Mouse (Mus musculus): ENCODE results near the gene Mrps21. TPM values are rescaled to one million over a fixed set of nuclear protein-coding genes. Genes with fewer than 3 reads are reported as not detected.
A peak's percentile ranks its signal among the peaks of the same experiment; 100 is the strongest.
"Not testable (repeated sequence)": the region's sequence is repeated elsewhere in the genome, so short reads cannot be mapped to it uniquely, and the experiment has no call there.

Gene Mrps21
- polyA plus RNA-seq, 1 experiment from 2014 or later = 360 TPM

DNA sequence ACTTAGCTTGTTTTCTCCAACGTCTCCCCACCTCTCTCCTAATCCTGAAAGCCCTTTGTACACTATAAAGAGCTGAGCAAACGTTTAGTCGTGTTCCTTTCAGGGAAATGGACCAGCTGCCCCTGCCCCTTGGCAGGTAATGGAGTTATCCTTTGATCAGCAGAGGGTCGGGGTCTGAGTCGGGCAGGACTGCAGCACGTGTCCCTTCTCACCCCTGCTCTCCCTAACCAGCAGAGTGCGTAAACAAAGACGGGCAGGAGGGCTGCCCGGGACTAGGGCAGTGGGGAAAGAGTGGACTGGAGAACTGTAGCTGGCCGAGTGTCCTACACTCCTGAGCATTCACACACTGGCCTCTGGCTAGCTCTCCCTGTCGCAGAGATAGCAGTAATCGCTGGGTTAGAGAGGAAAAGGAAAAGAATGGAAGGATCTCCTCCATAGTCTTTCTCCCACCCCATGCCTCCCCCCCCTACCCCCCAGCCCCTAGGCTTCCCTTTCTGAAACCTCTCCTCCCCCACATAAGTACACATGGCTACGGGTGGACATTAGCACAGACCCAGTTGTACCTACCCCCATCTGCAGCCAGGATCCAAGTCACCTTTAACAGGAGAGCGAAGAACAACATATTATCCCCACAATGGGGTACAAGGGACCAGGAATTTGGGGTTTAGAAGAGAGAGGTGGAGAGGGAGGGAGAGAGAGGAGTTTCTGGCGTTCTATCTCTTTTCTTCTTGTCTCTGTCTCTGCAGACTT, 32.6 kb upstream of the Mrps21 start:
- Histone ChIP-seq H3K36me3 (ENCODE audit: control insufficient read depth, insufficient read depth, low read length) (no peaks in the 10 kb centered on the region), H3K4me3 (ENCODE audit: low read length) (peak overlapping the region; percentile 29; the same call in 1 of the 2 replicates), H3K4me2 (ENCODE audit: low read depth, low read length) (peak overlapping the region; percentile 61; the same call in 1 of the 2 replicates), H3K27me3 (replicated peaks; ENCODE audit: control insufficient read depth, insufficient read depth, low read length) (no peaks in the 10 kb centered on the region), H3K27ac (ENCODE audit: low read length) (no peak overlapping the region), H3K9ac (ENCODE audit: low read depth, low read length) (no peak overlapping the region), H3K9me3 (ENCODE audit: control insufficient read depth, low read length) (no peaks in the 10 kb centered on the region), H3K4me1 (ENCODE audit: control insufficient read depth, insufficient read depth, low read length) (peaks cover 19% of the 10 kb centered on the region)
- no peak for ATAC-seq
- WGBS = 13% methylated on average over 15 of the region's 15 CpGs

DNA sequence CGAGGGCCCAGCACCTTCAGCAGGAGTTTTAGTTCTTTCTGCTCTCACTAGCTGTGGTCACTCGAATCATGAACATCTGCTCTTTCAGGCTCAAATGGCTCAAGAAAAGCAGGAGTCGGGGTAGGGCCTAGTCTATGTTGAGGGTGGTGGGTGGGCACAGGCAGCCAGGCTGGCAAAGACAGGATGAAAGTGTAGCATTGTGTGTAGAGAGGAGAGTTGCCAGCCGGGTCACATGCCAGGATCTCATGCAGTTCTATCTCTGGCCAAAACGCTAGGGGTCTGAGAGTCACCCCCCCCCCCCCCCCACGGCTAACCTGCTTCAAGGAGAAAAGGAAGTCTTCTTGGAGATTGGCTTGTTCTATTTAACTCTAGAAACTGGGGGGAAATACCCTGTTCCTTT, 31.3 kb upstream of the Mrps21 start:
- peaks cover 19% of the 10 kb centered on the region for H3K4me1 ChIP-seq (ENCODE audit: control insufficient read depth, insufficient read depth, low read length)
- no peak for ATAC-seq
- WGBS = 35% methylated on average over 6 of the region's 6 CpGs
- no peak overlapping the region for H3K4me3 ChIP-seq (ENCODE audit: low read length)
- H3K36me3 ChIP-seq (ENCODE audit: control insufficient read depth, insufficient read depth, low read length) = no peaks in the 10 kb centered on the region
- H3K27ac ChIP-seq (ENCODE audit: low read length) = no peak overlapping the region
- no peaks in the 10 kb centered on the region for H3K27me3 ChIP-seq (replicated peaks; ENCODE audit: control insufficient read depth, insufficient read depth, low read length)
- no peak overlapping the region for H3K9ac ChIP-seq (ENCODE audit: low read depth, low read length)
- no peaks in the 10 kb centered on the region for H3K9me3 ChIP-seq (ENCODE audit: control insufficient read depth, low read length)
- H3K4me2 ChIP-seq (ENCODE audit: low read depth, low read length) = no peak overlapping the region

- no peak overlapping the region for H3K4me3 ChIP-seq (ENCODE audit: low read length)
- H3K36me3 ChIP-seq (ENCODE audit: control insufficient read depth, insufficient read depth, low read length) = no peaks in the 10 kb centered on the region
- ATAC-seq = no peak
- H3K27ac ChIP-seq (ENCODE audit: low read length) = no peak overlapping the region
- H3K9ac ChIP-seq (ENCODE audit: low read depth, low read length) = no peak overlapping the region
- H3K4me1 ChIP-seq (ENCODE audit: control insufficient read depth, insufficient read depth, low read length) = peaks cover 19% of the 10 kb centered on the region
- no peaks in the 10 kb centered on the region for H3K9me3 ChIP-seq (ENCODE audit: control insufficient read depth, low read length)
- H3K27me3 ChIP-seq (replicated peaks; ENCODE audit: control insufficient read depth, insufficient read depth, low read length) = no peaks in the 10 kb centered on the region
- H3K4me2 ChIP-seq (ENCODE audit: low read depth, low read length) = no peak overlapping the region
Measured at GRCm38 (mm10) chr3:95902373-95902625, 31.0 kb upstream of the Mrps21 start.

- 69% methylated on average over 9 of the region's 9 CpGs for WGBS
- Histone ChIP-seq H3K27me3 (replicated peaks; ENCODE audit: control insufficient read depth, insufficient read depth, low read length) (no peaks in the 10 kb centered on the region), H3K27ac (ENCODE audit: low read length) (no peak overlapping the region), H3K9ac (ENCODE audit: low read depth, low read length) (no peak overlapping the region), H3K4me3 (ENCODE audit: low read length) (no peak overlapping the region), H3K4me2 (ENCODE audit: low read depth, low read length) (no peak overlapping the region), H3K9me3 (ENCODE audit: control insufficient read depth, low read length) (no peaks in the 10 kb centered on the region), H3K36me3 (ENCODE audit: control insufficient read depth, insufficient read depth, low read length) (no peaks in the 10 kb centered on the region), H3K4me1 (ENCODE audit: control insufficient read depth, insufficient read depth, low read length) (peaks cover 16% of the 10 kb centered on the region)
- no peak for ATAC-seq
Measured at GRCm38 (mm10) chr3:95901616-95902372, 30.5 kb upstream of the Mrps21 start.

DNA sequence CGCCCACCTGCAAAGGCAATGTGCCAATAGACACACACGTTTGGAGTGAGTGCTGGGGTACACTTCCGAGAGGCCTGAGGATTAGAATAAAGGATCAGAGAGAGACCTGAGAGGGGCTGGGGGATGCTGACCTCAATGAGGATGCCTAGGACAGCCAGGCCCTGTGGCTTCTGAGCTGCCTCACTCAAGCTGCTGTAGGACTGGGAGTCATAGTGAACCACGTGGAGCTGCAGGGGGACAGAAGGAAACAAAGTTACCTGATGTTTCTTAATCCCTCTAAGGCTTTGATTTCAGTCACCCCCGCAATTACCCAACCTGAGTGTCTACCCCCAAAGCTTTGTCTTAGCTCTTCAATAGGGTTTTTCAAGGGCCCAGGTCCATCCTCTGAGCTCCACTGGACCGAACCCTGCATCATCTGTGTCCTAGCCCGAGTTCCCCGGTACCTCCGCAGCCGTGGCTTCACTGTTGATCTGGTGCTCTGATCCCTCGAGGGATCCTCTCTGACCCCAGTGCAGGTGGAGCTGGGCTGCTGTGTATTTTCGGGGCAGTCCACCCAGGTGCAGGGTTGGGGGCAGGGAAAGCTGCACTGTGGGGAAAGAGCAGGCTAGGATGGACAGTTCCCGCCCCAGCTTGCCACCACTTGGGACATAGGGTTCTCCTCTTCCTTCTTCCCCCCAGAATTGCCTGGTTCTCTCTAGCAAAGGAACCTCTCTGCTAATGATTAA, 28.6 kb upstream of the Mrps21 start:
- Histone ChIP-seq H3K4me1 (ENCODE audit: control insufficient read depth, insufficient read depth, low read length) (peaks cover 11% of the 10 kb centered on the region), H3K36me3 (ENCODE audit: control insufficient read depth, insufficient read depth, low read length) (no peaks in the 10 kb centered on the region), H3K4me2 (ENCODE audit: low read depth, low read length) (no peak overlapping the region), H3K4me3 (ENCODE audit: low read length) (no peak overlapping the region), H3K9ac (ENCODE audit: low read depth, low read length) (no peak overlapping the region), H3K27ac (ENCODE audit: low read length) (no peak overlapping the region), H3K9me3 (ENCODE audit: control insufficient read depth, low read length) (no peaks in the 10 kb centered on the region), H3K27me3 (replicated peaks; ENCODE audit: control insufficient read depth, insufficient read depth, low read length) (no peaks in the 10 kb centered on the region)
- 77% methylated on average over 13 of the region's 13 CpGs for WGBS
- ATAC-seq = no peak

DNA sequence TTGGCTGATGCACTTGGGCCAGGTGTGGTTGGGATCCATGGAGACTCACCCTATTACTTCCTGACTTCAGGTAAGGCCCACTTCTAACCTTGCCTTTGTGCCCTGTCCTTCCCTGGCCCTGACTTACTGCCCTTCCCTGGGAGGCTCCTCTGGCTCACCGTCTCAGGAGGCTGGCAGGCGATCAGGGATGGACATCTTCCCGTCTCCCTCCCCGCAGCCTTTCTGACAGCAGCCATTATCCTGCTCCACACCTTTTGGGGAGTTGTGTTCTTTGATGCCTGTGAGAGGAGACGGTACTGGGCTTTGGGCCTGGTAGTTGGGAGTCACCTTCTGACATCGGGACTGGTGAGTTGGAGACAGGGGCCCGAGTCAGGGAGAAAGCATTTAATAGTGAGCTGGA, 24.2 kb upstream of the Mrps21 start:
- not testable (repeated sequence) for H3K9ac ChIP-seq (ENCODE audit: low read depth, low read length); H3K27ac ChIP-seq (ENCODE audit: low read length); H3K27me3 ChIP-seq (replicated peaks; ENCODE audit: control insufficient read depth, insufficient read depth, low read length); H3K4me2 ChIP-seq (ENCODE audit: low read depth, low read length); H3K4me3 ChIP-seq (ENCODE audit: low read length); H3K9me3 ChIP-seq (ENCODE audit: control insufficient read depth, low read length); H3K36me3 ChIP-seq (ENCODE audit: control insufficient read depth, insufficient read depth, low read length); ATAC-seq
- peaks cover 23% of the 10 kb centered on the region for H3K4me1 ChIP-seq (ENCODE audit: control insufficient read depth, insufficient read depth, low read length)
- 86% methylated on average over 7 of the region's 7 CpGs for WGBS

- Histone ChIP-seq H3K36me3 (ENCODE audit: control insufficient read depth, insufficient read depth, low read length) (no peaks in the 10 kb centered on the region), H3K9ac (ENCODE audit: low read depth, low read length) (peak overlapping the region; percentile 82), H3K4me3 (ENCODE audit: low read length) (peak overlapping the region; percentile 71), H3K9me3 (ENCODE audit: control insufficient read depth, low read length) (no peaks in the 10 kb centered on the region), H3K4me1 (ENCODE audit: control insufficient read depth, insufficient read depth, low read length) (peaks cover 23% of the 10 kb centered on the region), H3K27me3 (replicated peaks; ENCODE audit: control insufficient read depth, insufficient read depth, low read length) (no peaks in the 10 kb centered on the region), H3K4me2 (ENCODE audit: low read depth, low read length) (peak overlapping the region; percentile 64), H3K27ac (ENCODE audit: low read length) (peak overlapping the region; percentile 82)
- peak; percentile 22 for ATAC-seq
- WGBS = 8% methylated on average over 16 of the region's 16 CpGs
Measured at GRCm38 (mm10) chr3:95894317-95895160, 23.2 kb upstream of the Mrps21 start.

DNA sequence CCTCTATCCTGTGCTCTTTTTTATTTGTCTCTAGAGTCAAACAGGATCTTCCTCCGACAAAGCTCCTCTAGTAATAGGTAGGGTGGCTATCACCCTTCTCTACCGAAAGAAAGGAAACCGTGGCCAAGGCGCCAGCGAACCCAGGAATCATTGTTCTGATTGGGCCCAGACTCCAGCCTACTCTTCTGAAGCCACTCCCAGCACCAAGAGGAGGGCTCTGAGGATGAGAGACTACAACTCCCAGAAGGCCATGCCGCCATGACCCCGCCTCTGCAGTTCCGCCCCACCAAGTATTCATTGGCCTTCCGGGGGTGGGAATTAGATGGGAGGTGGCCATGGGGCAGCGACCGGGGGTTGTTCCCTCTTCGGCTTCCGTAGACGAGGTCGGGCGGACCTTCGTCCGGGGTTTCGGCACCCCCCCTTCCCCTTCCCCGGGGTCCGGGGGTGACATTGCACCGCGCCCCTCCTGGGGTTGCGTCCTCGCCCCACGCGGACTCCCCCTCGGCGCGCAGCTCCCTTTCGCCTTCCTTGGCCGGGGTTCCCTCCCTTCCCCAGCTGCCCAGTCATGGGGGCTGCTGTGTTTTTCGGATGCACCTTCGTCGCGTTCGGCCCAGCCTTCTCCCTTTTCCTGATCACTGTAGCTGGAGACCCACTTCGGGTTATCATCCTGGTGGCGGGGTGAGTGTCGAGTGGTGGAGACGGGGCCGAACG, 22.4 kb upstream of the Mrps21 start, which contains the start of gene Aph1a:
TSS of gene Aph1a (plus strand) at position 364 of the 711 bp plus-strand sequence.
- Histone ChIP-seq H3K27ac (ENCODE audit: low read length) (peak within 1 kb of the TSS; percentile 85), H3K4me2 (ENCODE audit: low read depth, low read length) (peak within 1 kb of the TSS; percentile 64), H3K4me3 (ENCODE audit: low read length) (peak within 1 kb of the TSS; percentile 71), H3K9ac (ENCODE audit: low read depth, low read length) (peak within 1 kb of the TSS; percentile 82), H3K4me1 (ENCODE audit: control insufficient read depth, insufficient read depth, low read length) (peaks cover 23% of the 10 kb centered on the region)
- H3K27me3 ChIP-seq (replicated peaks; ENCODE audit: control insufficient read depth, insufficient read depth, low read length); H3K36me3 ChIP-seq (ENCODE audit: control insufficient read depth, insufficient read depth, low read length); H3K9me3 ChIP-seq (ENCODE audit: control insufficient read depth, low read length): not testable (repeated sequence)
- ATAC-seq = peak; percentile 98
- WGBS = under 1% methylated on average over 25 of the region's 43 CpGs

Measured in intestine, embryonic 16.5 days (tissue).